Mouse (Mus musculus): ENCODE data around the gene Tnfsf10. TPM values are rescaled to one million over a fixed set of nuclear protein-coding genes. Genes with fewer than 3 reads are reported as not detected.

Gene Tnfsf10
- polyA plus RNA-seq, 1 experiment from 2014 or later = 0.04 TPM

GRCm38 (mm10) chr3:27377935-27378334, 61.1 kb downstream of the Tnfsf10 start:
- Histone ChIP-seq H3K9me3 (ENCODE audit: control insufficient read depth, low read length) (no peaks in the 10 kb centered on the region), H3K27me3 (replicated peaks; ENCODE audit: control insufficient read depth, insufficient read depth, low read length) (peaks cover 6% of the 10 kb centered on the region), H3K4me2 (ENCODE audit: low read length) (no peak overlapping the region), H3K4me1 (replicated peaks; ENCODE audit: control insufficient read depth, insufficient read depth, low read length) (no peaks in the 10 kb centered on the region), H3K9ac (replicated peaks; ENCODE audit: low read depth, low read length) (no peak overlapping the region), H3K4me3 (replicated peaks; ENCODE audit: low read length) (no peak overlapping the region), H3K27ac (ENCODE audit: low read length) (no peak overlapping the region), H3K36me3 (ENCODE audit: control insufficient read depth, insufficient read depth) (no peaks in the 10 kb centered on the region)
- WGBS = 83% methylated on average over 4 of the region's 4 CpGs
- no peak for ATAC-seq

GRCm38 (mm10) chr3:27384836-27385235, 68.0 kb downstream of the Tnfsf10 start:
- H3K36me3 ChIP-seq (ENCODE audit: control insufficient read depth, insufficient read depth) = no peaks in the 10 kb centered on the region
- no peak overlapping the region for H3K4me2 ChIP-seq (ENCODE audit: low read length)
- ATAC-seq = no peak
- no peaks in the 10 kb centered on the region for H3K4me1 ChIP-seq (replicated peaks; ENCODE audit: control insufficient read depth, insufficient read depth, low read length)
- no peak overlapping the region for H3K27ac ChIP-seq (ENCODE audit: low read length)
- H3K27me3 ChIP-seq (replicated peaks; ENCODE audit: control insufficient read depth, insufficient read depth, low read length) = no peaks in the 10 kb centered on the region
- 63% methylated on average over 3 of the region's 3 CpGs for WGBS
- H3K4me3 ChIP-seq (replicated peaks; ENCODE audit: low read length) = no peak overlapping the region
- H3K9me3 ChIP-seq (ENCODE audit: control insufficient read depth, low read length) = no peaks in the 10 kb centered on the region
- H3K9ac ChIP-seq (replicated peaks; ENCODE audit: low read depth, low read length) = no peak overlapping the region

GRCm38 (mm10) chr3:27389923-27390322, 73.1 kb downstream of the Tnfsf10 start:
- WGBS = 88% methylated on average over 1 of the region's 1 CpGs
- no peaks in the 10 kb centered on the region for H3K9me3 ChIP-seq (ENCODE audit: control insufficient read depth, low read length)

More at GRCm38 (mm10) chr3:27389923-27390322, 73.1 kb downstream of the Tnfsf10 start:
- H3K4me1 ChIP-seq (replicated peaks; ENCODE audit: control insufficient read depth, insufficient read depth, low read length) = no peaks in the 10 kb centered on the region
- ATAC-seq = no peak
- no peak overlapping the region for H3K27ac ChIP-seq (ENCODE audit: low read length)
- no peak overlapping the region for H3K4me2 ChIP-seq (ENCODE audit: low read length)
- no peak overlapping the region for H3K9ac ChIP-seq (replicated peaks; ENCODE audit: low read depth, low read length)
- H3K4me3 ChIP-seq (replicated peaks; ENCODE audit: low read length) = no peak overlapping the region
- H3K36me3 ChIP-seq (ENCODE audit: control insufficient read depth, insufficient read depth) = no peaks in the 10 kb centered on the region
- no peaks in the 10 kb centered on the region for H3K27me3 ChIP-seq (replicated peaks; ENCODE audit: control insufficient read depth, insufficient read depth, low read length)

Other genes with a start within 250 kb of the Tnfsf10 start
- gene Ect2, start 163.2 kb upstream of the Tnfsf10 start, polyA plus RNA-seq (2015; fragmentation: Nextera tagmentation; extraction: Ambion mirVana) = 26.2 and 37.0 TPM in 2 replicates
- gene Nceh1, start 134.1 kb upstream of the Tnfsf10 start, polyA plus RNA-seq (2015; fragmentation: Nextera tagmentation; extraction: Ambion mirVana) = 6.7 and 8.5 TPM in 2 replicates
- gene Ghsr, start 54.3 kb downstream of the Tnfsf10 start, polyA plus RNA-seq (2015; fragmentation: Nextera tagmentation; extraction: Ambion mirVana) = 0.05 and 0.09 TPM in 2 replicates

Measured in forebrain, embryonic 16.5 days (tissue).